Mouse (Mus musculus) G1E (cell line): ENCODE data around the gene Abraxas2. TPM values are rescaled to one million over a fixed set of nuclear protein-coding genes. Genes with fewer than 3 reads are reported as not detected.

ENCODE experiments used
- ATAC-seq: 2 replicates; pipeline ENCODE4 v1.8.0; 2016; ENCODE audit warnings: mild to moderate bottlenecking; ENCODE audit not compliant: insufficient number of reproducible peaks, poor library complexity, low FRiP score, severe bottlenecking; ENCODE audit errors: extremely low read depth
- DNase-seq: peaks from one replicate; pipeline ENCODE4 v3.0.0; 2012; ENCODE audit warnings: low spot score
- H3K27me3 ChIP-seq: 2 replicates; pipeline ENCODE4 v1.6.1; 2012; ENCODE audit warnings: mild to moderate bottlenecking, low read length, inconsistent platforms; ENCODE audit not compliant: insufficient read depth
- H3K36me3 ChIP-seq: replicated peaks from 2 replicates; pipeline ENCODE3; 2012; ENCODE audit warnings: mild to moderate bottlenecking, inconsistent platforms
- H3K4me1 ChIP-seq: 2 replicates; pipeline ENCODE4 v1.6.1; 2012; ENCODE audit warnings: low read depth, low read length, inconsistent platforms, mixed read lengths; ENCODE audit not compliant: insufficient read depth
- H3K4me3 ChIP-seq: 2 replicates; pipeline ENCODE4 v1.5.1; 2012; ENCODE audit warnings: low read depth, mild to moderate bottlenecking, inconsistent platforms, low read length, moderate library complexity, mixed read lengths
- H3K9me3 ChIP-seq: replicated peaks from 2 replicates; pipeline ENCODE4 v1.6.1; 2012; ENCODE audit warnings: inconsistent platforms
- CTCF ChIP-seq: IDR thresholded peaks from 2 replicates; pipeline ENCODE4 v1.5.1; 2012; ENCODE audit warnings: low read depth, low read length, inconsistent platforms, mixed read lengths
- GATA1 ChIP-seq: IDR thresholded peaks from 2 replicates; pipeline ENCODE4 v1.6.1; 2012; ENCODE audit warnings: borderline replicate concordance, low read length, inconsistent platforms, mixed read lengths
- GATA2 ChIP-seq: IDR thresholded peaks from 2 replicates; pipeline ENCODE4 v1.6.1; 2012; ENCODE audit warnings: low read depth, low read length, inconsistent platforms, borderline replicate concordance
- POLR2AphosphoS5 ChIP-seq: IDR thresholded peaks from 2 replicates; pipeline ENCODE4 v1.6.1; 2012; ENCODE audit warnings: low read depth, low read length, inconsistent platforms; ENCODE audit not compliant: insufficient replicate concordance
- TAL1 ChIP-seq: conservative IDR thresholded peaks from 2 replicates; pipeline ENCODE4 v1.6.1; 2012; ENCODE audit warnings: low read depth, low read length, inconsistent platforms, mixed read lengths
- polyA plus RNA-seq: library from polyadenylated mRNA; stranded (reverse); fragments of >175 nt; gene quantifications from 2 replicates; pipeline ENCODE4 v1.2.3, GENCODE M21; 2012
- total RNA-seq, 2 experiments: library from RNA; stranded (forward) in 1 of 2; stranded (reverse) in 1 of 2; fragments of 200-1000 nt in 1 of 2; fragments of >200 nt in 1 of 2; fragmentation: Nextera tagmentation in 1 of 2; gene quantifications; 2 replicates each; pipeline ENCODE4 v1.2.3; 2014 to 2017

The Abraxas2 gene
- total and polyA plus RNA-seq, 3 experiments, result 4.7 to 69.5 (median 49.9) TPM

- H3K4me3 ChIP-seq, result no peak overlapping the region
- no peaks in the 10 kb centered on the region for H3K9me3 ChIP-seq
- ATAC-seq (no peak), DNase-seq (no peak)
- H3K36me3 ChIP-seq, result peaks cover 22% of the 10 kb centered on the region
- H3K4me1 ChIP-seq, result peaks cover 8% of the 10 kb centered on the region; the same call in 1 of the 2 replicates
- TF ChIP-seq GATA1 (no peak), GATA2 (no peak), TAL1 (no peak), POLR2AphosphoS5 (no peak), CTCF (no peak)
- H3K27me3 ChIP-seq, result no peaks in the 10 kb centered on the region
These were observed 38.3 kb upstream of the Abraxas2 start for GRCm38 (mm10) chr7:132820692-132821091.

GRCm38 (mm10) chr7:132823832-132824231 lies 35.2 kb upstream of the Abraxas2 start:
- Histone ChIP-seq H3K4me1 (peaks cover 8% of the 10 kb centered on the region; the same call in 1 of the 2 replicates), H3K36me3 (peaks cover 39% of the 10 kb centered on the region), H3K9me3 (no peaks in the 10 kb centered on the region), H3K4me3 (no peak overlapping the region), H3K27me3 (no peaks in the 10 kb centered on the region)
- ATAC-seq (no peak), DNase-seq (no peak)
- TF ChIP-seq CTCF (no peak), GATA1 (no peak), POLR2AphosphoS5 (no peak), GATA2 (no peak), TAL1 (no peak)

GRCm38 (mm10) chr7:132824346-132825022 lies 34.5 kb upstream of the Abraxas2 start:
- H3K36me3 ChIP-seq, result peaks cover 37% of the 10 kb centered on the region
- ATAC-seq (peak; percentile 22; the same call in 1 of the 2 replicates), DNase-seq (no peak)
- no peaks in the 10 kb centered on the region for H3K27me3 ChIP-seq
- H3K9me3 ChIP-seq, result no peaks in the 10 kb centered on the region
- H3K4me3 ChIP-seq, result no peak overlapping the region
- H3K4me1 ChIP-seq, result peaks cover 8% of the 10 kb centered on the region; the same call in 1 of the 2 replicates
- TF ChIP-seq POLR2AphosphoS5 (no peak), TAL1 (no peak), CTCF (no peak), GATA2 (no peak), GATA1 (no peak)

GRCm38 (mm10) chr7:132830955-132831354 lies 28.1 kb upstream of the Abraxas2 start:
- DNase-seq, result no peak
- H3K9me3 ChIP-seq, result no peaks in the 10 kb centered on the region
- TF ChIP-seq GATA1 (no peak), GATA2 (no peak), POLR2AphosphoS5 (no peak), CTCF (no peak), TAL1 (no peak)
- H3K36me3 ChIP-seq, result peaks cover 57% of the 10 kb centered on the region
- H3K27me3 ChIP-seq, result no peaks in the 10 kb centered on the region
- no peak for ATAC-seq
- no peaks in the 10 kb centered on the region for H3K4me1 ChIP-seq
- H3K4me3 ChIP-seq, result no peak overlapping the region

GRCm38 (mm10) chr7:132841287-132841686 lies 17.7 kb upstream of the Abraxas2 start:
- ATAC-seq (no peak), DNase-seq (no peak)
- Histone ChIP-seq H3K4me1 (peaks cover 8% of the 10 kb centered on the region), H3K36me3 (peaks cover 49% of the 10 kb centered on the region), H3K27me3 (no peaks in the 10 kb centered on the region), H3K4me3 (no peak overlapping the region), H3K9me3 (no peaks in the 10 kb centered on the region)
- TF ChIP-seq POLR2AphosphoS5 (no peak), TAL1 (no peak)

- no peaks in the 10 kb centered on the region for H3K27me3 ChIP-seq
- DNase-seq (no peak), ATAC-seq (no peak)
- peaks cover 8% of the 10 kb centered on the region for H3K4me1 ChIP-seq
- no peak overlapping the region for H3K4me3 ChIP-seq
- H3K9me3 ChIP-seq, result no peaks in the 10 kb centered on the region
- peaks cover 54% of the 10 kb centered on the region for H3K36me3 ChIP-seq
- TF ChIP-seq TAL1 (no peak), GATA1 (no peak), CTCF (no peak), POLR2AphosphoS5 (no peak), GATA2 (no peak)
These were observed 16.6 kb upstream of the Abraxas2 start for GRCm38 (mm10) chr7:132842455-132842854.
